Mouse (Mus musculus): Measurements from ENCODE around the gene Chaf1b. TPM values are rescaled to one million over a fixed set of nuclear protein-coding genes. Genes with fewer than 3 reads are reported as not detected.

Gene Chaf1b
- polyA plus RNA-seq, 1 experiment from 2014 or later = 36.0 TPM

DNA sequence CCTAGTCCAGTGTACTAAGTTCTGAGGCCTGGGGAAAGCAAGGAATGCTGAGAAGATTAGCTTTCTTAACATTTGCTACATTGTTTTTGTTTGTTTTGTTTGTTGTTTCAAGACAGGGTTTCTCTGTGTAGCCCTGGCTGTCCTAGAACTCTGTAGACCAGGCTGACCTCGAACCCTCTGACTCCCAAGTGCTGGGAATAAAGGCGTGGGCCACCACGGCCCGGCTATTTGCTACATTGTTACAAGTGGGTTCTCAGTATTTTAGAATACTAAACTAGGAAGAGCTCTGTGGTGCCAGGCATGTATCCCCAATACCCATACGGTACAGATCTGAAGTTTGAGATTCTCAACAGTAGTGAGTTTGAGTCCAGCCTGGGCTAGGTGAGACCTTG lies 1.0 kb downstream of the Chaf1b start:
- no peaks in the 10 kb centered on the region for H3K27me3 ChIP-seq (replicated peaks; ENCODE audit: control insufficient read depth, insufficient read depth, low read length)
- peak overlapping the region; percentile 65 for H3K4me3 ChIP-seq (replicated peaks; ENCODE audit: low read length)
- no peak for ATAC-seq
- peak overlapping the region; percentile 60 for H3K9ac ChIP-seq (replicated peaks; ENCODE audit: low read depth, low read length)
- H3K9me3 ChIP-seq (ENCODE audit: control insufficient read depth, low read length) = no peaks in the 10 kb centered on the region
- WGBS = 35% methylated on average over 5 of the region's 5 CpGs
- H3K4me2 ChIP-seq (ENCODE audit: low read length) = peak overlapping the region; percentile 73
- no peaks in the 10 kb centered on the region for H3K36me3 ChIP-seq (ENCODE audit: control insufficient read depth, insufficient read depth)
- H3K27ac ChIP-seq (ENCODE audit: low read length) = no peak overlapping the region
- peaks cover 17% of the 10 kb centered on the region for H3K4me1 ChIP-seq (replicated peaks; ENCODE audit: control insufficient read depth, insufficient read depth, low read length)

DNA sequence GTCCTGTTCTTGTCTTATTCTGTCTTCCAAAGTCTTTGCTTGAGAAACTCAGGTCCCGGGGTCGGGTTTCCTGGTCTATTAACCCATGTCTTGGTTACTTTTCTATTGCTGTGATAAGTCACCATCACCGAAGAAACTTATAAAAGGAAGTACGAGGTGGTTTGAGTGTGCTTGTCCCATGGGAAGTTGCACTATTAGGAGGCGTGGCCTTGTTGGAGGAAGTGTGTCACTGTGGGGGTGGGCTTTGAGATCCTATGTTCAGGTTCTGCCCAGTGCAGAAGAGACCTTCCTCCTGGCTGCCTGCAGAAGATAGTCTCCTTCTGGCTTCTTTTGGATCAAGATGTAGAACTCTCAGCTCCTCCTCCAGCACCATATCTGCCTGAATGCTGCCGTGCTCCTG lies 4.8 kb downstream of the Chaf1b start:
- H3K4me1 ChIP-seq (replicated peaks; ENCODE audit: control insufficient read depth, insufficient read depth, low read length) = peaks cover 14% of the 10 kb centered on the region
- no peak for ATAC-seq
- no peaks in the 10 kb centered on the region for H3K9me3 ChIP-seq (ENCODE audit: control insufficient read depth, low read length)
- H3K4me2 ChIP-seq (ENCODE audit: low read length) = no peak overlapping the region
- no peak overlapping the region for H3K9ac ChIP-seq (replicated peaks; ENCODE audit: low read depth, low read length)
- no peak overlapping the region for H3K27ac ChIP-seq (ENCODE audit: low read length)
- no peaks in the 10 kb centered on the region for H3K27me3 ChIP-seq (replicated peaks; ENCODE audit: control insufficient read depth, insufficient read depth, low read length)
- WGBS = 94% methylated on average over 6 of the region's 6 CpGs
- H3K4me3 ChIP-seq (replicated peaks; ENCODE audit: low read length) = no peak overlapping the region
- no peaks in the 10 kb centered on the region for H3K36me3 ChIP-seq (ENCODE audit: control insufficient read depth, insufficient read depth)

DNA sequence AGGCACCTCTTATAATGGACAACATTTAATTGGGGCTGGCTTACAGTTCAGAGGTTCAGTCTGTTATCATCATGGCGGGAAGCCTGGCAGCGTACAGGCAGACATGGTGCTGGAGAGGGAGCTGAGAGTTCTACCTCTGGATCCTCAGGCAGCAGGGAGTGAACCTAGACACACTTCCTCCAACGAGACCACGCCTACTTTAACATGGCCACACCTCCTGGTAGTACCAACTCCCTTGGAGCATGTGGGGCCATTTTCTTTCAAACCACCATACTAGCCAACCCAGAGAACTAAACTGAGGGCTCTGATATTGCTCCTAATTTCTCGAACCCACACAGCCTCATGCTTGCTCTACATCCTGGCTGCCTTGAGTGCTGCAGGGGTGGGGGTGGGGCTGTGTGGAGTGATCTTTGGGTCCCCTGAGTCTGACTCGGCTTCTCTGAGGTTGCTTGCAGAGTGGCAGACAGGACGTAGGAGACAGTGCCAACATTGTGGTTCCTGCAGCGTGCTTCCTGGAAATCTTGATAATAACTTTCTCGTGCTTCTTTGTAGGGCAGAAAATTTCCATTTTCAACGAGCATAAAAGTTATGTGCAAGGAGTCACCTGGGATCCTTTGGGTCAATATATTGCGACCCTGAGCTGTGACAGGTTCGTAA lies 7.4 kb downstream of the Chaf1b start:
- Histone ChIP-seq H3K4me3 (replicated peaks; ENCODE audit: low read length) (no peak overlapping the region), H3K4me1 (replicated peaks; ENCODE audit: control insufficient read depth, insufficient read depth, low read length) (no peaks in the 10 kb centered on the region), H3K4me2 (ENCODE audit: low read length) (no peak overlapping the region), H3K9me3 (ENCODE audit: control insufficient read depth, low read length) (no peaks in the 10 kb centered on the region), H3K9ac (replicated peaks; ENCODE audit: low read depth, low read length) (no peak overlapping the region), H3K27me3 (replicated peaks; ENCODE audit: control insufficient read depth, insufficient read depth, low read length) (no peaks in the 10 kb centered on the region), H3K36me3 (ENCODE audit: control insufficient read depth, insufficient read depth) (no peaks in the 10 kb centered on the region), H3K27ac (ENCODE audit: low read length) (no peak overlapping the region)
- no peak for ATAC-seq
- 90% methylated on average over 12 of the region's 12 CpGs for WGBS

DNA sequence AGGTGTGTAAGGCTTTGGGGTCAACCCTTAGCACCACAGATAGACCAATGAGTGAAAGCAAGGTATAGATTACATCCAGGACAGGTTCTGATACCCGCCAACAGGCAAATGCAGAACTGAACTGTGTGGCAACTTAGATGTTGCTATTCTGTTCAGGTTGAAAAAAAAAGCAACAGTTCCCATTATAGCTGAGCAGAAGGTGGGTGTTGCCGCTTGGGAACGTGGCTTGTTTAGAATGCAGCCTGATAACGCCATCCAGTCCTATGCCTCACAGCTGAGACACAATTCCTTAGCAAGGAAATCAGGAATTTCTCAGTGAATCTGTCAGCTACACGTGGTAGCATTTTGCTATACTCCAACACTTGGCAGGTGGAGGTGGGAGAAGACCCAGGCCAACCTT lies 9.6 kb downstream of the Chaf1b start:
- no peaks in the 10 kb centered on the region for H3K4me1 ChIP-seq (replicated peaks; ENCODE audit: control insufficient read depth, insufficient read depth, low read length)
- no peak overlapping the region for H3K27ac ChIP-seq (ENCODE audit: low read length)

DNA sequence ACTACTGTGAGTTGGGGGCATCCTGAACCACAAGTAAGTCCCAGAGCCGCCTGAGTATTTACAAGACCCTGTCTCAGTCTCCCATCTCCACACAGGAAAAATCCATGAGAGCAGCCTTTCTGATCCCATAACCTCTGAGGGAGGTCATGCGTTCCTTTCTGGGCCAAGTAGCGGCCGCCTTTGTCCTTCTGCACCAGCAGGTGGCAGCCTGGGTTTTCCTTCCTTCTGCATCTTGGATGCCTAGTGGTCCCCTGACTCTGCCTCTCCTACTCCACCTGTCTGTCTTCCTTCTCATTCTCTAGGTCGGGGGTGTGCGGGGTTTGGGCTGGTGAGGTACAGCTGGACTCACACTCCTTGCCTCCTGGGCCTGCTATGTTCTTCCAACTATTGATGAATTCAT lies 19.3 kb downstream of the Chaf1b start:
- H3K36me3 ChIP-seq (ENCODE audit: control insufficient read depth, insufficient read depth) = 0 out of 2 replicates have a peak, but pooled peaks cover 4% of the 10 kb centered on the region
- H3K4me1 ChIP-seq (replicated peaks; ENCODE audit: control insufficient read depth, insufficient read depth, low read length) = peaks cover 12% of the 10 kb centered on the region
- H3K27me3 ChIP-seq (replicated peaks; ENCODE audit: control insufficient read depth, insufficient read depth, low read length) = no peaks in the 10 kb centered on the region
- H3K9ac ChIP-seq (replicated peaks; ENCODE audit: low read depth, low read length) = no peak overlapping the region
- H3K27ac ChIP-seq (ENCODE audit: low read length) = no peak overlapping the region
- H3K4me2 ChIP-seq (ENCODE audit: low read length) = no peak overlapping the region
- H3K4me3 ChIP-seq (replicated peaks; ENCODE audit: low read length) = no peak overlapping the region
- ATAC-seq = no peak
- WGBS = 84% methylated on average over 6 of the region's 6 CpGs
- no peaks in the 10 kb centered on the region for H3K9me3 ChIP-seq (ENCODE audit: control insufficient read depth, low read length)

More for the DNA sequence above, 9.6 kb downstream of the Chaf1b start:
- Histone ChIP-seq H3K9me3 (ENCODE audit: control insufficient read depth, low read length) (no peaks in the 10 kb centered on the region), H3K27me3 (replicated peaks; ENCODE audit: control insufficient read depth, insufficient read depth, low read length) (no peaks in the 10 kb centered on the region), H3K9ac (replicated peaks; ENCODE audit: low read depth, low read length) (no peak overlapping the region), H3K4me2 (ENCODE audit: low read length) (no peak overlapping the region), H3K4me3 (replicated peaks; ENCODE audit: low read length) (no peak overlapping the region), H3K36me3 (ENCODE audit: control insufficient read depth, insufficient read depth) (no peaks in the 10 kb centered on the region)
- no peak for ATAC-seq
- WGBS = 89% methylated on average over 5 of the region's 5 CpGs

DNA sequence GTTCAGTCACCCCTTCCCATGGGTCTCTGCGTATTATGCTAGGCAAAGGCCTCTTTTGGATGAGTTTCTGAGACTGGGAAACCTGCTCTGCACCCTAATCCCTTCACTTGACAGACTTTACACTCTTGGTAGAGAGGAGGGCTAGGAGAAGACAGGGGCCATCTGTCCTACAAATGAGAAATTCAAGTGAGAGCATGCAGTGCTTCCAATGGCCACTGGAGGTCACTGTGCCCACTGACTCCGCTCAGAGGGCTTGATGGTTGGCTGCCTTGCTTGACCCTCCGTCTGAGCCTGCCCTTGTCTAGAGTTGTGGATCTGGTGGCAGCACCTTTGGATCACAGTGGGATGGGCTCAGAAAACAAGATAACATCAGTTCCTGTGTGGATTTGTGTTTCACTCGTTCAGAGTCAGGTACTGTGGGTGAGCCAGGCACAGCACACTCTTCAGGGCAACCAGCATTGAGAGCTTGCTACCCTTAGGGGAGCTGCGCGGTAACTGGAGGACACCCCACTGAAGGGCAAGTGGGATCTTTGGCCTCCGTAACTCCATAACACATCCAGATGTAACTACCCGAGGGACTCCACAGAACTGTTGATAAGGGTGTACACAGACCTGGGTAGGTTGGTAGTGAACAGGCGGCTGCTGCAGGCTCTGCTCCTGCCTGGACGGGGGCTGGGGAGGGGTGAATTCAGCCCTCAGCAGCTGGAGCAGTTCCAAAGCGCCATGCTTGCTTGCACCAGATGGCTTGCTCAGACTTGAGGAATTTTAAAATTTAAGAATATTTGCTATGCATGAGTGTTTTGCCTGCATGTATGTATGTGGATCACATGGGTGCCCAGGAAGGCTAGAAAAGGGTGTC lies 22.7 kb downstream of the Chaf1b start:
- Histone ChIP-seq H3K27ac (ENCODE audit: low read length) (peak overlapping the region; percentile 66), H3K9me3 (ENCODE audit: control insufficient read depth, low read length) (no peaks in the 10 kb centered on the region), H3K9ac (replicated peaks; ENCODE audit: low read depth, low read length) (no peak overlapping the region), H3K4me3 (replicated peaks; ENCODE audit: low read length) (no peak overlapping the region), H3K36me3 (ENCODE audit: control insufficient read depth, insufficient read depth) (0 out of 2 replicates have a peak, but pooled peaks cover 1% of the 10 kb centered on the region), H3K4me2 (ENCODE audit: low read length) (no peak overlapping the region), H3K4me1 (replicated peaks; ENCODE audit: control insufficient read depth, insufficient read depth, low read length) (peaks cover 12% of the 10 kb centered on the region), H3K27me3 (replicated peaks; ENCODE audit: control insufficient read depth, insufficient read depth, low read length) (no peaks in the 10 kb centered on the region)
- 59% methylated on average over 11 of the region's 11 CpGs for WGBS
- ATAC-seq = peak; percentile 81

DNA sequence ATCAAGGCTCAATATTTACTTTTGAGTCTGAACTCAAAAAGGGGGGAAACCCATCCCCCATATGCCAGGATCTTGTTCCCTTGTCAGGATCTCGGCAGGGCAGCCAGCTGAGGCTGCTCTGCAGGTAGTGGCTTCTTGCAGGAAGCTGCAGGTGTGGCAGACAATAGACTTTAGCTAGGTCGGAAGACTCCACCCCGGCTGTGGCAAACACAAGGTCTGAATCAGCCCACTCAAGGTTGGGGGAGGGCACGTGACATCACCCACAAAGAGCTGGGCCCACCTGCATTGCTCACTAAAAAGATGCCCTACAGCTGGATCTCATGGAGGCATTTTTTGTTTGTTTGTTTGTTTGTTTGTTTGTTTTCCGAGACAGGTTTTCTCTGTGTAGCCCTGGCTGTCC lies 24.1 kb downstream of the Chaf1b start:
- H3K27ac ChIP-seq (ENCODE audit: low read length) = no peak overlapping the region
- H3K4me2 ChIP-seq (ENCODE audit: low read length) = no peak overlapping the region
- H3K9me3 ChIP-seq (ENCODE audit: control insufficient read depth, low read length) = no peaks in the 10 kb centered on the region
- H3K36me3 ChIP-seq (ENCODE audit: control insufficient read depth, insufficient read depth) = no peaks in the 10 kb centered on the region
- H3K27me3 ChIP-seq (replicated peaks; ENCODE audit: control insufficient read depth, insufficient read depth, low read length) = no peaks in the 10 kb centered on the region
- 81% methylated on average over 5 of the region's 5 CpGs for WGBS
- no peak overlapping the region for H3K4me3 ChIP-seq (replicated peaks; ENCODE audit: low read length)
- peaks cover 12% of the 10 kb centered on the region for H3K4me1 ChIP-seq (replicated peaks; ENCODE audit: control insufficient read depth, insufficient read depth, low read length)
- no peak for ATAC-seq
- H3K9ac ChIP-seq (replicated peaks; ENCODE audit: low read depth, low read length) = no peak overlapping the region

DNA sequence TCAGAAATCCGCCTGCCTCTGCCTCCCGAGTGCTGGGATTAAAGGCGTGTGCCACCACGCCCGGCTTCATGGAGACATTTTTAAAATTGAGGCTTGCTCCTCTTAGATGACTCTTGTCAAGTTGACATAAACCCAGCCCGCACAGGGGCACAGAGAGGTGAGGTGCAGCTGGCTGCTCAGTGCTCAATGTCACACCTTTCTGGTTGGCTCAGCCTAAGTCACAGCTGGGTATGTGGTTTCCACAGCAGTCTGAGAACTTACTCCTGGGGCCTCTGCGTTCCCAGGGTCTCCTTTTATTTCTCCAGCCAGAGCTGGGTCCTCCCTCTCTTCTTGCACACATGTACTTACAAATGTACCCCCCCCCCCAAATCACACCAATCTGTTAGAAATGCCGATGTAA lies 24.5 kb downstream of the Chaf1b start:
- peaks cover 12% of the 10 kb centered on the region for H3K4me1 ChIP-seq (replicated peaks; ENCODE audit: control insufficient read depth, insufficient read depth, low read length)
- no peak overlapping the region for H3K4me3 ChIP-seq (replicated peaks; ENCODE audit: low read length)
- H3K9me3 ChIP-seq (ENCODE audit: control insufficient read depth, low read length) = no peaks in the 10 kb centered on the region
- H3K27ac ChIP-seq (ENCODE audit: low read length) = no peak overlapping the region
- ATAC-seq = no peak
- no peaks in the 10 kb centered on the region for H3K36me3 ChIP-seq (ENCODE audit: control insufficient read depth, insufficient read depth)
- no peak overlapping the region for H3K4me2 ChIP-seq (ENCODE audit: low read length)
- no peaks in the 10 kb centered on the region for H3K27me3 ChIP-seq (replicated peaks; ENCODE audit: control insufficient read depth, insufficient read depth, low read length)
- H3K9ac ChIP-seq (replicated peaks; ENCODE audit: low read depth, low read length) = no peak overlapping the region
- WGBS = 93% methylated on average over 8 of the region's 8 CpGs

DNA sequence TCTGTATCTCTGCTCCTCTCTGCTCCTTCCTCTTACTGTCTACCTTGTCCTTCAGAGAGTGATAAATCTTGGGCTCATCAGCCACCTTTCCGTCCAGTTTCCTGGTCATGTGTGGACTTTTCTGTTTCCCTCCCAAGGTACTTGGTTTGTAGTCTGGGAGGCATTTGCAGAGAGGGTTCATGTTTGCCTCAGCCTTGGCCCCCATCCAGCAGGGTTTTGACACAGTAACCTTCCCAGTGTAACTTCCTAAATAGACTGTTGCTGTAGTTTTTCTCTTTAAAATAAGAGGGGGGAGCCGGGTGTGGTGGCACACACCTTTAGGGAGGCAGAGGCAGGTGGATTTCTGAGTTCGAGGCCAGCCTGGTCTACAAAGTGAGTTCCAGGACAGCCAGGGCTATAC lies 26.2 kb downstream of the Chaf1b start:
- H3K4me3 ChIP-seq (replicated peaks; ENCODE audit: low read length) = no peak overlapping the region
- no peak overlapping the region for H3K27ac ChIP-seq (ENCODE audit: low read length)
- 88% methylated on average over 3 of the region's 3 CpGs for WGBS
- H3K9ac ChIP-seq (replicated peaks; ENCODE audit: low read depth, low read length) = no peak overlapping the region
- no peaks in the 10 kb centered on the region for H3K9me3 ChIP-seq (ENCODE audit: control insufficient read depth, low read length)
- H3K4me2 ChIP-seq (ENCODE audit: low read length) = no peak overlapping the region
- H3K4me1 ChIP-seq (replicated peaks; ENCODE audit: control insufficient read depth, insufficient read depth, low read length) = peaks cover 12% of the 10 kb centered on the region
- no peaks in the 10 kb centered on the region for H3K36me3 ChIP-seq (ENCODE audit: control insufficient read depth, insufficient read depth)
- no peak for ATAC-seq
- no peaks in the 10 kb centered on the region for H3K27me3 ChIP-seq (replicated peaks; ENCODE audit: control insufficient read depth, insufficient read depth, low read length)

Measured in forebrain, embryonic 16.5 days (tissue).